In the genomic region with DNA sequence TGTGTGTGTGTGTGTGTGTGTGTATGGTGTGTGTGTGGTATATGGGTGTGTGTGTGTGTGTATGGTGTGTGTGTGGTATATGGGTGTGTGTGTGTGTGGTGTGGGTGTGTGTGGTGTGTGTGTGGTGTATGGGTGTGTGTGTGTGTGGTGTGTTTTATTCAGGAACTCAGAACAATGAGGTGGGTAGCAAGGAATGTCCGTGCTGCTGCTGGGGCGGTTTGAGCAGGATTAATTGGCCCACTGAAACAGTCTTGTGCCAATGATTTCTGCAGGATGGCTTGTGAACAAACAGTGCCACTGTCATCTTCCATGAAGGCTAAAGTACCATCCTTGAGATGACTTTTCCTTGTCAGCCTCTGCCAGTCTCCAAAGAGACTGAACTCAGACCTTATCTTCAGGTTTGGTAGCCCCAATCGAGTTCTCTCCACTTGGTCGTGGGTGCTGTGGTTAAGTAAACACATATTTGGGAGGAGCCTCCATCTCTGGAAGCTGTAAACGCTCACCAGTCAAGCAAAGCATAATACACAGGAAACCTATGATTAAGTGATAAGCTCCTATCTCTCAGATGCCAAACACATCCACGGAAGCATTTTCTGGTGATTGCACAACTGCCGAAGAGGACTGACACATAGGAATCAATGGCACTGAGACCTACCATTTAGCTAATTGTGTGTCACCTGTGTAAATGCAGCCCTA, we compare ENCODE assay signal across 20 mouse cellular contexts. TPM values are rescaled to one million over a fixed set of nuclear protein-coding genes. Genes with fewer than 3 reads are reported as not detected.
DNase-seq lines count a peak whose midpoint lies in the region; ATAC-seq lines count a peak whose summit lies in the region.
"Had no signal": no experiment of that assay in that cellular context is flagged by ENCODE, and none has a peak within 500 bp of the region (broad histone marks: within the 10 kb centered on the region; RNA-seq: fewer than 3 reads in every experiment).

No protein-coding gene starts in this region.

- no peaks in the 10 kb centered on the region for H3K9me3 ChIP-seq in megakaryocyte, embryonic 14.5 days
- H3K9me3 ChIP-seq in liver, embryonic 15.5 days (replicated peaks): no peaks in the 10 kb centered on the region
- H3K9me3 ChIP-seq: embryonic facial prominence, embryonic 12.5 days; forebrain, embryonic 10.5 days; limb, embryonic 15.5 days; midbrain, embryonic 15.5 days had no signal

- no peaks in the 10 kb centered on the region for H3K36me3 ChIP-seq in megakaryocyte, embryonic 14.5 days (replicated peaks; ENCODE audit: low read length)
- H3K36me3 ChIP-seq in liver, embryonic 15.5 days (replicated peaks): no peaks in the 10 kb centered on the region
- H3K36me3 ChIP-seq: embryonic facial prominence, embryonic 12.5 days; forebrain, embryonic 10.5 days; limb, embryonic 15.5 days; midbrain, embryonic 15.5 days had no signal

- H3K9ac ChIP-seq in liver, embryonic 15.5 days: no peak overlapping the region
- H3K9ac ChIP-seq: embryonic facial prominence, embryonic 12.5 days; limb, embryonic 15.5 days; midbrain, embryonic 15.5 days had no signal

- H3K27ac ChIP-seq in liver, embryonic 15.5 days (replicated peaks): peak overlapping the region; percentile 31
- H3K27ac ChIP-seq: embryonic facial prominence, embryonic 12.5 days; forebrain, embryonic 10.5 days; limb, embryonic 15.5 days; midbrain, embryonic 15.5 days had no signal

- DNase-seq in c-Kit-positive CD71-positive TER-119-negative erythroid progenitor cells, embryonic 14.5 days (ENCODE audit: low read depth): peak; percentile 59
- DNase-seq in yolk sac, embryonic 10.5 days (ENCODE audit: low spot score): peak; percentile 24
- no peak for DNase-seq in layer of hippocampus, postnatal 14 days (ENCODE audit: low spot score in 2 of 2)
- no peak for DNase-seq in cerebellum, postnatal 10 days
- no peak for DNase-seq in thymus, postnatal 10 days (ENCODE audit: low spot score in 2 of 2)
- DNase-seq: adrenal gland, postnatal 10 days; cerebellum, postnatal 14 days; heart, adult 11 months; heart, postnatal 14 days had no signal

- WGBS in liver, embryonic 15.5 days (ENCODE audit: insufficient replicate concordance): 9% methylated on average over 7 of the region's 7 CpGs

- ATAC-seq in megakaryocyte, adult 5-6 weeks (ENCODE audit: poor library complexity, severe bottlenecking): no peak
- ATAC-seq in liver, embryonic 15.5 days (ENCODE audit: insufficient read depth): peak; percentile 79
- ATAC-seq: hindbrain, embryonic 16.5 days; midbrain, embryonic 15.5 days had no signal

- H3K4me1 ChIP-seq in megakaryocyte, embryonic 14.5 days: peaks cover 17% of the 10 kb centered on the region
- H3K4me1 ChIP-seq in liver, embryonic 15.5 days (replicated peaks): peaks cover 33% of the 10 kb centered on the region
- H3K4me1 ChIP-seq: forebrain, embryonic 10.5 days; limb, embryonic 15.5 days; midbrain, embryonic 15.5 days had no signal

- H3K4me2 ChIP-seq in liver, embryonic 15.5 days: peak overlapping the region; percentile 0
- H3K4me2 ChIP-seq: embryonic facial prominence, embryonic 12.5 days; limb, embryonic 15.5 days; midbrain, embryonic 15.5 days had no signal

- peaks cover 14% of the 10 kb centered on the region for H3K27me3 ChIP-seq in megakaryocyte, embryonic 14.5 days (replicated peaks)
- no peaks in the 10 kb centered on the region for H3K27me3 ChIP-seq in liver, embryonic 15.5 days
- H3K27me3 ChIP-seq: CH12.LX; embryonic facial prominence, embryonic 12.5 days; limb, embryonic 15.5 days; midbrain, embryonic 15.5 days had no signal

- H3K4me3 ChIP-seq in megakaryocyte, embryonic 14.5 days (replicated peaks): peak overlapping the region; percentile 72
- H3K4me3 ChIP-seq in liver, embryonic 15.5 days (replicated peaks): no peak overlapping the region
- H3K4me3 ChIP-seq: embryonic facial prominence, embryonic 12.5 days; forebrain, embryonic 10.5 days; limb, embryonic 15.5 days; midbrain, embryonic 15.5 days had no signal

RNA-seq across cellular contexts. Expression of a gene that starts 18.3 kb away (rescaled TPM):
- 0.35 TPM in 1 of 2 replicates, not detected in the other for polyA plus RNA-seq in megakaryocyte, embryonic 14.5 days (2012; ENCODE audit: insufficient read depth, low replicate concordance)
- not detected in 2 replicates for total RNA-seq in megakaryocyte, adult 5-6 weeks (2015)
- total RNA-seq in megakaryocyte, adult 5-6 weeks (2017): not detected in 2 replicates
- polyA plus RNA-seq in liver, embryonic 15.5 days (2015; fragmentation: Nextera tagmentation; extraction: Ambion mirVana): not detected in 2 replicates
- not detected for total RNA-seq in layer of hippocampus, postnatal 14 days (2021)
- total RNA-seq: CH12.LX; heart, postnatal 14 days; layer of hippocampus, adult 18-20 months had no signal
- polyA plus RNA-seq: embryonic facial prominence, embryonic 12.5 days; forebrain, embryonic 10.5 days; kidney, embryonic 14.5 days; limb, embryonic 15.5 days had no signal

RNA-seq across cellular contexts. Expression of a gene that starts 32.0 kb away (rescaled TPM):
- polyA plus RNA-seq in megakaryocyte, embryonic 14.5 days (2012; ENCODE audit: insufficient read depth, low replicate concordance): 1.4 and 3.1 TPM in 2 replicates
- total RNA-seq in megakaryocyte, adult 5-6 weeks (2015): 47.6 and 53.4 TPM in 2 replicates
- total RNA-seq in megakaryocyte, adult 5-6 weeks (2017): 28.9 and 32.8 TPM in 2 replicates
- polyA plus RNA-seq in liver, embryonic 15.5 days (2015; fragmentation: Nextera tagmentation; extraction: Ambion mirVana): 5.0 and 5.6 TPM in 2 replicates
- 10 to 100 TPM; 78.2 to 78.4 TPM for total RNA-seq in layer of hippocampus, postnatal 14 days (2021)

Comparison
In these comparisons a context has a peak if more than half of its experiments do, and no peak if none do; other contexts are left out.
1. DNase-seq: peak in c-Kit-positive CD71-positive TER-119-negative erythroid progenitor cells, embryonic 14.5 days (single experiment) and yolk sac, embryonic 10.5 days (single experiment); none in layer of hippocampus, postnatal 14 days (0 of 2), cerebellum, postnatal 10 days (0 of 2) and thymus, postnatal 10 days (0 of 2).